Mouse (Mus musculus) liver, embryonic 14.5 days (tissue): ENCODE results near the gene Rapgef4. TPM values are rescaled to one million over a fixed set of nuclear protein-coding genes. Genes with fewer than 3 reads are reported as not detected.

Experiments used
- ATAC-seq: fragments of 200-750 bp; cut with Nextera tagmentation; 2 replicates; pipeline ENCODE4 v1.8.0; 2017; ENCODE audit warnings: moderate number of reproducible peaks, mild to moderate bottlenecking, moderate library complexity; ENCODE audit not compliant: insufficient read depth
- DNase-seq, 3 experiments: peaks; one replicate each; pipeline ENCODE4 v3.0.0-alpha.2; 2012 to 2013; ENCODE audit warnings: low read depth in 3 of 3, low spot score in 3 of 3
- H3K27ac ChIP-seq: fragments of 300-500 bp; sonication (generic); 2 replicates; pipeline ENCODE4 v1.5.1; 2014; ENCODE audit warnings: moderate library complexity, mild to moderate bottlenecking, control low read depth, inconsistent platforms
- H3K27me3 ChIP-seq: fragments of 300-500 bp; sonication (generic); 2 replicates; pipeline ENCODE4 v1.6.1; 2014; ENCODE audit warnings: mild to moderate bottlenecking, low read length, moderate library complexity; ENCODE audit not compliant: control insufficient read depth, insufficient read depth
- H3K36me3 ChIP-seq: fragments of 300-500 bp; sonication (generic); replicated peaks from 2 replicates; pipeline ENCODE4 v1.6.1; 2014; ENCODE audit warnings: low read depth; ENCODE audit not compliant: control insufficient read depth, insufficient read depth
- H3K4me1 ChIP-seq, 2 experiments: fragments of 200-500 bp in 1 of 2; fragments of 300-500 bp in 1 of 2; sonication (generic) in 1 of 2; replicated peaks; 2 replicates each; pipeline ENCODE4 v1.6.1; 2012 to 2014; ENCODE audit warnings: antibody characterized with exemption in 1 of 2, inconsistent platforms in 1 of 2, low read length in 1 of 2; ENCODE audit not compliant: control insufficient read depth in 2 of 2, insufficient read depth in 2 of 2
- H3K4me2 ChIP-seq: fragments of 300-500 bp; sonication (generic); 2 replicates; pipeline ENCODE4 v1.6.1; 2014; ENCODE audit warnings: low read depth, mild to moderate bottlenecking, control low read depth, moderate library complexity
- H3K4me3 ChIP-seq, 2 experiments: fragments of 200-500 bp in 1 of 2; fragments of 300-500 bp in 1 of 2; sonication (generic) in 1 of 2; 2 replicates each; pipeline ENCODE4 v1.5.1; 2012 to 2014; ENCODE audit warnings: low read depth in 2 of 2, low read length in 2 of 2, mild to moderate bottlenecking in 2 of 2, control low read depth in 1 of 2, inconsistent platforms in 1 of 2, moderate library complexity in 1 of 2; ENCODE audit not compliant: insufficient read depth in 1 of 2
- H3K9ac ChIP-seq: fragments of 300-500 bp; sonication (generic); replicated peaks from 2 replicates; pipeline ENCODE4 v1.6.1; 2014; ENCODE audit warnings: mild to moderate bottlenecking, control low read depth, moderate library complexity
- H3K9me3 ChIP-seq: fragments of 300-500 bp; sonication (generic); 2 replicates; pipeline ENCODE4 v1.6.1; 2016; ENCODE audit warnings: low read length, mixed read lengths; ENCODE audit not compliant: control insufficient read depth
- CTCF ChIP-seq: IDR thresholded peaks from 2 replicates; pipeline ENCODE4 v1.5.1; 2016; ENCODE audit warnings: antibody characterized with exemption, low read depth, control low read depth
- EP300 ChIP-seq: IDR thresholded peaks from 2 replicates; pipeline ENCODE4 v1.6.1; 2016; ENCODE audit warnings: antibody characterized with exemption, low read depth
- WGBS: fragments of 180-500 bp; shearing (Covaris S2); extraction: QIAGEN DNeasy Blood & Tissue Kit; methylation state at CpG from one replicate; pipeline ENCODE4 v1.1.7; 2014; ENCODE audit not compliant: insufficient replicate concordance; 5-methylcytosine and 5-hydroxymethylcytosine counted together
- polyA plus RNA-seq, 2 experiments: library from polyadenylated mRNA; depleted of rRNA in 1 of 2; stranded (reverse) in 1 of 2; unstranded in 1 of 2; fragments of >200 nt; fragmentation: Nextera tagmentation in 1 of 2; extraction: Ambion mirVana in 1 of 2; gene quantifications; 2 replicates each; pipeline versions ENCODE4 v1.2.1 to v1.2.3; 2012 to 2014

The Rapgef4 gene
- polyA plus RNA-seq, 2 experiments, result 2.2 to 4.2 TPM

GRCm38 (mm10) chr2:72145281-72145875, 164.3 kb downstream of the Rapgef4 start:
- DNase-seq, result no peak
- Histone ChIP-seq H3K9me3 (no peaks in the 10 kb centered on the region), H3K4me3 (no peak overlapping the region), H3K9ac (no peak overlapping the region), H3K4me1 (peaks cover 0 to 2% of the 10 kb centered on the region in 2 experiments; a peak in 1 of 4 replicates), H3K36me3 (no peaks in the 10 kb centered on the region), H3K27me3 (no peaks in the 10 kb centered on the region), H3K4me2 (no peak overlapping the region), H3K27ac (no peak overlapping the region)
- no peak for TF ChIP-seq EP300
- TF ChIP-seq CTCF, result no peak
- no peak for ATAC-seq
- WGBS, result 63% methylated on average over 11 of the region's 11 CpGs

DNA sequence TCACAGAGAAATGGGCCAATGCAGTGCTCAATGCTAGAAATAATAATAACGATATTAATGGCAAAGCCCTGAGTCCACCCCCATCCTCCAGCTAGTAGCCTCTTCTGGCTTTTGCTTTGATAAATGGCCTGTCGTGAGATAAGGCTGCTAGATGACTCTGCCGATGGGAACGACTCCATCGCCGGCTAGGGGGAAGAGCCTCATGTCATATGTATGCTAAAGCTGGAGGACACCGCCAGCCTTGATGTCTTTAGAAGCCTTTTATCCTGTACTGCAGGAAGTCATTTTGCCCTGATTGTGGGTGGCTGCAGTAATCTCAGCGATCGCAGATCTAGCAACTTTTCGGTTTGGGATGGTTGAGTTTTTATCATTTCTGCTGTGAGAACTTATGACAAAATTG, 165.0 kb downstream of the Rapgef4 start:
- no peak for TF ChIP-seq CTCF
- TF ChIP-seq EP300, result no peak
- ATAC-seq (no peak), DNase-seq (no peak)
- Histone ChIP-seq H3K4me2 (no peak overlapping the region), H3K36me3 (no peaks in the 10 kb centered on the region), H3K9me3 (no peaks in the 10 kb centered on the region), H3K27me3 (no peaks in the 10 kb centered on the region), H3K4me3 (no peak overlapping the region), H3K9ac (no peak overlapping the region), H3K27ac (no peak overlapping the region), H3K4me1 (peaks cover 0 to 2% of the 10 kb centered on the region in 2 experiments; a peak in 1 of 4 replicates)
- WGBS, result 17% methylated on average over 10 of the region's 10 CpGs

DNA sequence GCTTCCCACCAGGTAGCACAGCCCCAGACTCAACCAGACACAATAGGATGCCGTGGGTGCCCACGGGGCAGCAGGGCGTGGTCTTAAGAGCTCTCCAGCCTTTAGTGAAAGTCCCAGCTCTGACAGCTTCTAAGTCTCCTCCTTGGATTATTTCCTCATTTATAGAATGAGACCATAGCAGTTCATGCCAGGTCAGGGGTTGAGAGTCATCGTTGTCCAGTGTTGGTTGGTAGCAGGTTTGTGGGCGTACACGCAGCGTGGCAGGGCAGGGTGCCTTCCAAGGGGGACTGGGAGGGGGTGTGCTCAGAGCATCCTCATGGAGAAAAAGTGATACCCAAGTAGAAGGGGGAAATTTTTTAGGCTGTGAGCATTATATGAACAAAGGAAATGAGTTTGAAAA, 166.2 kb downstream of the Rapgef4 start:
- H3K4me1 ChIP-seq, result peaks cover 0 to 8% of the 10 kb centered on the region in 2 experiments; a peak in 2 of 4 replicates
- H3K4me3 ChIP-seq, result no peak overlapping the region
- no peaks in the 10 kb centered on the region for H3K36me3 ChIP-seq
- 71% methylated on average over 7 of the region's 7 CpGs for WGBS
- H3K27ac ChIP-seq, result no peak overlapping the region
- DNase-seq (no peak), ATAC-seq (no peak)
- TF ChIP-seq EP300, result no peak
- no peak for TF ChIP-seq CTCF
- H3K9ac ChIP-seq, result no peak overlapping the region
- no peak overlapping the region for H3K4me2 ChIP-seq
- no peaks in the 10 kb centered on the region for H3K9me3 ChIP-seq
- no peaks in the 10 kb centered on the region for H3K27me3 ChIP-seq

GRCm38 (mm10) chr2:72147695-72148094, 166.7 kb downstream of the Rapgef4 start:
- H3K27me3 ChIP-seq, result no peaks in the 10 kb centered on the region
- H3K9me3 ChIP-seq, result no peaks in the 10 kb centered on the region
- H3K4me3 ChIP-seq, result no peak overlapping the region
- H3K9ac ChIP-seq, result no peak overlapping the region
- no peak overlapping the region for H3K27ac ChIP-seq
- no peak for ATAC-seq
- TF ChIP-seq CTCF (no peak), EP300 (no peak)
- DNase-seq, result no peak
- WGBS, result 55% methylated on average over 6 of the region's 6 CpGs
- no peaks in the 10 kb centered on the region for H3K36me3 ChIP-seq
- H3K4me2 ChIP-seq, result no peak overlapping the region
- peaks cover 0 to 10% of the 10 kb centered on the region in 2 experiments; a peak in 2 of 4 replicates for H3K4me1 ChIP-seq

DNA sequence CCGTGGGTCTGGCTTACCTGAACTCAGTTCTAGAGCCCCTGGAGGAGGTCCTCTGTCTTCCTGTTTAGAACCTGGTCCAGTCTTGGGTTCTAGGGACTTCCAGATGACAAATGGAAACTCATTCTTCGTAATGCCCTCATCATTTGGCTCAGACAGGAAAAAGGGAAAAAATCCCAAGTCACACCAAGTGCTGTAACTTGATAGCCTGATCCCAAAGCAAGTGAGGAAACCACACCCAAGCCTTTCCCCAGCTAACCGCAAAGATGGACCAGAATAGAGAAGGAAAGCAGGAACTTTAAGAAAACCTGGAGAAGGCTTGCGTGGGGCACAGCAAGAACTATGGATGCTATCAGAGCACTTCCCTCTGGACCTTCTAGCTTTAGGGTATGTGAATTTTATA, 167.6 kb downstream of the Rapgef4 start:
- no peak overlapping the region for H3K27ac ChIP-seq

More for the DNA sequence above, 167.6 kb downstream of the Rapgef4 start:
- H3K9ac ChIP-seq, result no peak overlapping the region
- no peak overlapping the region for H3K4me2 ChIP-seq
- ATAC-seq (no peak), DNase-seq (no peak)
- no peaks in the 10 kb centered on the region for H3K27me3 ChIP-seq
- 24% methylated on average over 4 of the region's 4 CpGs for WGBS
- H3K4me1 ChIP-seq, result peaks cover 0 to 13% of the 10 kb centered on the region in 2 experiments; a peak in 2 of 4 replicates
- H3K4me3 ChIP-seq, result no peak overlapping the region
- TF ChIP-seq EP300 (no peak), CTCF (no peak)
- no peaks in the 10 kb centered on the region for H3K36me3 ChIP-seq
- H3K9me3 ChIP-seq, result no peaks in the 10 kb centered on the region
